12 mouse cellular contexts compared by ENCODE assay signal in the genomic region with DNA sequence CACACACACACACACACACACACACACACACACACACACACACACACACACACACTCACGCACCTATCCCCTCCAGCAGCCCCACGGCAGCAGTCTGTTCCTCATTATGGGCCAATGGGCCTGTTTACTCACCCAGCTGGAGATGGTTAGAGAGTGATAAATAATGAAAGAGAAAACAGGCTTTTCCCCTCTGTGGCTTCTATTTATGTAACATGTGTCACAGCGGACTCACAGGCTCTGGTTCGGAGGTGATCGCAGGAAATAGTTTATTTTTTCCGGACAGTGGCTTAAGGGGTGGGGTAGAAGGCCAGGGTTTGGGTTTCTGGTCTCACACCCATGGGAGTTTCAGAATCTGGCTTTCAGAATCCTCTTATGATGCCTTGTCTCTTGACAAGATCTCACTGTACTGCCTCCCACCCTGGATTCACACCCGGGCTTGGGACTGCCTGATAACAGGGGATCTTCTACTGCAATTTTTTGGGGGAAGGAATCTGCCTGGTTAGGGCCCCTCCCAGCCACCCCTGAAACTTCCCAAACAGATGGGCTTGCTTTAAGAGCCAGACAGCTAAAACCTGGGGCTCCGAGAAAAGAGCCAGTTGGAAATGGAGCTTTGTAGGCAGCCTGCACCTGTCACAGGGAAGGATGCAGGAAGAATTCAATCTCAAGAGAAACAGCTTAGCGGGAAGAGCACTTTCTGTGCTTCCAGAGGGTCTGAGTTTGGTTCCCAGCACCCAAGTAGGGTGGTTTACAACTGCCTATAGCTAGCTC. TPM values are rescaled to one million over a fixed set of nuclear protein-coding genes. Genes with fewer than 3 reads are reported as not detected.
A peak's percentile ranks its signal among the peaks of the same experiment; 100 is the strongest.
DNase-seq lines count a peak whose midpoint lies in the region; ATAC-seq lines count a peak whose summit lies in the region.
"Had no signal": no experiment of that assay in that cellular context is flagged by ENCODE, and none has a peak within 500 bp of the region (broad histone marks: within the 10 kb centered on the region; RNA-seq: fewer than 3 reads in every experiment).

No protein-coding gene starts in this region.

- H3K4me3 ChIP-seq in hindbrain, embryonic 12.5 days, result no peak overlapping the region
- no peak overlapping the region for H3K4me3 ChIP-seq in hindbrain, embryonic 14.5 days (replicated peaks; ENCODE audit: low read length)
- H3K4me3 ChIP-seq: embryonic facial prominence, embryonic 13.5 days; heart, embryonic 13.5 days had no signal

- H3K27me3 ChIP-seq in hindbrain, embryonic 12.5 days, result peaks cover 16% of the 10 kb centered on the region; the same call in 1 of the 2 replicates
- 0 out of 2 replicates have a peak, but pooled peaks cover under 1% of the 10 kb centered on the region for H3K27me3 ChIP-seq in hindbrain, embryonic 14.5 days (ENCODE audit: control insufficient read depth, insufficient read depth, low read length)
- H3K27me3 ChIP-seq: heart, embryonic 13.5 days had no signal

- WGBS in hindbrain, embryonic 12.5 days, result 56% methylated on average over 9 of the region's 9 CpGs
- WGBS in hindbrain, embryonic 14.5 days, result 55% methylated on average over 9 of the region's 9 CpGs

- DNase-seq in hindbrain, embryonic 14.5 days (ENCODE audit: low spot score), result no peak
- peak; percentile 65 to 73 for DNase-seq in B cell, adult 2 months
- peak; percentile 75 for DNase-seq in embryo, embryonic 11 days
- DNase-seq in layer of hippocampus, adult 8-10 months (ENCODE audit: low spot score in 2 of 2), result peak; percentile 11 to 21
- no peak for DNase-seq in cerebellum, postnatal 10 days
- no peak for DNase-seq in kidney, postnatal 14 days
- no peak for DNase-seq in thymus, postnatal 0 days (ENCODE audit: low spot score)
- DNase-seq: adrenal gland, postnatal 14 days; lung, postnatal 10 days had no signal

- no peak for ATAC-seq in hindbrain, embryonic 12.5 days (ENCODE audit: low FRiP score)
- ATAC-seq in hindbrain, embryonic 14.5 days (ENCODE audit: low FRiP score), result no peak

- peak overlapping the region; percentile 31; the same call in 1 of the 2 replicates for H3K27ac ChIP-seq in hindbrain, embryonic 12.5 days
- H3K27ac ChIP-seq in hindbrain, embryonic 14.5 days, result no peak overlapping the region
- H3K27ac ChIP-seq: embryonic facial prominence, embryonic 13.5 days; heart, embryonic 13.5 days had no signal

- no peak overlapping the region for H3K9ac ChIP-seq in hindbrain, embryonic 12.5 days
- no peak overlapping the region for H3K9ac ChIP-seq in hindbrain, embryonic 14.5 days
- H3K9ac ChIP-seq: embryonic facial prominence, embryonic 13.5 days; heart, embryonic 13.5 days had no signal

- no peak overlapping the region for H3K4me2 ChIP-seq in hindbrain, embryonic 12.5 days (replicated peaks)
- H3K4me2 ChIP-seq in hindbrain, embryonic 14.5 days (replicated peaks), result no peak overlapping the region
- H3K4me2 ChIP-seq: embryonic facial prominence, embryonic 13.5 days; heart, embryonic 13.5 days had no signal

- no peaks in the 10 kb centered on the region for H3K36me3 ChIP-seq in hindbrain, embryonic 12.5 days
- no peaks in the 10 kb centered on the region for H3K36me3 ChIP-seq in hindbrain, embryonic 14.5 days (replicated peaks; ENCODE audit: control insufficient read depth, insufficient read depth)
- H3K36me3 ChIP-seq: embryonic facial prominence, embryonic 13.5 days; heart, embryonic 13.5 days had no signal

- H3K4me1 ChIP-seq in hindbrain, embryonic 12.5 days, result peaks cover 20% of the 10 kb centered on the region
- peaks cover 4% of the 10 kb centered on the region; the same call in 1 of the 2 replicates for H3K4me1 ChIP-seq in hindbrain, embryonic 14.5 days (replicated peaks; ENCODE audit: control insufficient read depth, insufficient read depth, low read length)

- H3K9me3 ChIP-seq in hindbrain, embryonic 12.5 days (replicated peaks), result no peaks in the 10 kb centered on the region
- no peaks in the 10 kb centered on the region for H3K9me3 ChIP-seq in hindbrain, embryonic 14.5 days (ENCODE audit: control insufficient read depth, low read length)
- H3K9me3 ChIP-seq: embryonic facial prominence, embryonic 13.5 days; heart, embryonic 13.5 days had no signal

RNA-seq across cellular contexts. Expression of a gene that starts 18.8 kb away (rescaled TPM):
- polyA plus RNA-seq in hindbrain, embryonic 12.5 days (2016; fragmentation: Nextera tagmentation; extraction: Ambion mirVana), result 40.6 and 41.7 TPM in 2 replicates
- polyA plus RNA-seq in hindbrain, embryonic 14.5 days (2014; fragmentation: Nextera tagmentation; extraction: Ambion mirVana), result 34.3 and 35.1 TPM in 2 replicates
- total RNA-seq in layer of hippocampus, adult 8-10 months (2022), result 10 to 100 TPM; 44.5 to 52.4 (median 49.1) TPM
- polyA plus RNA-seq in thymus, postnatal 0 days (2015; fragmentation: Nextera tagmentation; extraction: Ambion mirVana), result 18.0 TPM in 2 replicates

Comparison
In these comparisons a context has a peak if more than half of its experiments do, and no peak if none do; other contexts are left out.
1. DNase-seq: peak in B cell, adult 2 months (2 of 2), embryo, embryonic 11 days (single experiment) and layer of hippocampus, adult 8-10 months (2 of 2); none in hindbrain, embryonic 14.5 days (single experiment), cerebellum, postnatal 10 days (0 of 2), kidney, postnatal 14 days (single experiment) and thymus, postnatal 0 days (single experiment).